Mouse (Mus musculus): ENCODE measurements at regions not wholly inside any gene's neighbourhood (a gene's known extent, or its start where the extent isn't known, plus 50 kb on each side); places are given as distances from the start of the nearest gene placed in this dataset.

- Histone ChIP-seq H3K9me3 (no peaks in the 10 kb centered on the region), H3K4me1 (no peaks in the 10 kb centered on the region), H3K4me3 (no peak overlapping the region), H3K27me3 (ENCODE audit: insufficient read depth, poor library complexity, severe bottlenecking) (no peaks in the 10 kb centered on the region), H3K27ac (no peak overlapping the region), H3K36me3 (no peaks in the 10 kb centered on the region)
- DNase-seq (ENCODE audit: low spot score) = no peak
- 80% methylated on average over 9 of the region's 9 CpGs for WGBS
Measured at GRCm38 (mm10) chr16:29001249-29001648, 71.8 kb upstream of the Mb21d2 start.

GRCm38 (mm10) chr16:28999641-29000040 is 70.2 kb upstream of the Mb21d2 start:
- Histone ChIP-seq H3K36me3 (no peaks in the 10 kb centered on the region), H3K27ac (no peak overlapping the region), H3K4me3 (no peak overlapping the region), H3K9me3 (no peaks in the 10 kb centered on the region), H3K4me1 (no peaks in the 10 kb centered on the region), H3K27me3 (ENCODE audit: insufficient read depth, poor library complexity, severe bottlenecking) (no peaks in the 10 kb centered on the region)
- no peak for DNase-seq (ENCODE audit: low spot score)
- 83% methylated on average over 4 of the region's 4 CpGs for WGBS

- H3K4me3 ChIP-seq = no peak overlapping the region
- no peaks in the 10 kb centered on the region for H3K36me3 ChIP-seq
- H3K27me3 ChIP-seq (ENCODE audit: insufficient read depth, poor library complexity, severe bottlenecking) = no peaks in the 10 kb centered on the region
- WGBS = 85% methylated on average over 3 of the region's 3 CpGs
- H3K9me3 ChIP-seq = no peaks in the 10 kb centered on the region
- no peaks in the 10 kb centered on the region for H3K4me1 ChIP-seq
- no peak for DNase-seq (ENCODE audit: low spot score)
- no peak overlapping the region for H3K27ac ChIP-seq
Measured at GRCm38 (mm10) chr16:28996629-28997028, 67.2 kb upstream of the Mb21d2 start.

GRCm38 (mm10) chr16:28990666-28991065 is 61.2 kb upstream of the Mb21d2 start:
- Histone ChIP-seq H3K36me3 (no peaks in the 10 kb centered on the region), H3K4me1 (no peaks in the 10 kb centered on the region), H3K27me3 (ENCODE audit: insufficient read depth, poor library complexity, severe bottlenecking) (no peaks in the 10 kb centered on the region), H3K27ac (no peak overlapping the region), H3K9me3 (no peaks in the 10 kb centered on the region), H3K4me3 (no peak overlapping the region)
- 84% methylated on average over 3 of the region's 3 CpGs for WGBS
- no peak for DNase-seq (ENCODE audit: low spot score)

GRCm38 (mm10) chr16:28984931-28985330 is 55.5 kb upstream of the Mb21d2 start:
- DNase-seq (ENCODE audit: low spot score) = no peak
- Histone ChIP-seq H3K9me3 (no peaks in the 10 kb centered on the region), H3K4me3 (no peak overlapping the region), H3K36me3 (no peaks in the 10 kb centered on the region), H3K27me3 (ENCODE audit: insufficient read depth, poor library complexity, severe bottlenecking) (no peaks in the 10 kb centered on the region), H3K4me1 (no peaks in the 10 kb centered on the region), H3K27ac (no peak overlapping the region)
- WGBS = 63% methylated on average over 6 of the region's 6 CpGs

- Histone ChIP-seq H3K27me3 (ENCODE audit: insufficient read depth, poor library complexity, severe bottlenecking) (no peaks in the 10 kb centered on the region), H3K4me1 (no peaks in the 10 kb centered on the region), H3K9me3 (no peaks in the 10 kb centered on the region), H3K36me3 (no peaks in the 10 kb centered on the region), H3K27ac (no peak overlapping the region), H3K4me3 (no peak overlapping the region)
- 74% methylated on average over 7 of the region's 7 CpGs for WGBS
- no peak for DNase-seq (ENCODE audit: low spot score)
Measured at GRCm38 (mm10) chr16:28982901-28983300, 53.4 kb upstream of the Mb21d2 start.

Measured in heart, embryonic 10.5 days (tissue).